Comparison of ENCODE assay signal across 26 mouse cellular contexts in the genomic region with DNA sequence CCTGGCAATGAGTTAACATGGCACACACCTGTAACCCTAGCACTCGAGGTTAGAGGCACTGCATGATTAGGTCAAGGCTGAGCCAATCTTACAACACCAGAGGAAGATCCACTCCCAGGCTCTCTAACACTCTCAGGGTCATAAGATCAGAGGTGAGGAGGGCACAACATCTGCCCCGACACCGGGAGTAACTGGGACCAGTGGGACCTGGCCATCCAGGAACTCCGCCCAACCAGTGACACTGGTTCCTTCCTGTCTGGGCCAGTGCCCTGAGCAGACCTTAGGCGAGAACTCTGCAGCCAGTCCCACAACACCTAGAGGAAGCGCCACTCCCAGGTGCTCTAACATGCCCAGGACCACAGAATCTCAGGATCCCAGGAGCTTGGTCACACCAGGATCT. TPM values are rescaled to one million over a fixed set of nuclear protein-coding genes. Genes with fewer than 3 reads are reported as not detected.
"Had no signal": no experiment of that assay in that cellular context is flagged by ENCODE, and none has a peak within 500 bp of the region (broad histone marks: within the 10 kb centered on the region; RNA-seq: fewer than 3 reads in every experiment).

No protein-coding gene starts in this region.

- H3K9ac ChIP-seq: heart, embryonic 12.5 days; hindbrain, embryonic 13.5 days; hindbrain, embryonic 15.5 days; kidney, embryonic 15.5 days; limb, embryonic 13.5 days; limb, embryonic 15.5 days; liver, embryonic 14.5 days had no signal

- ATAC-seq: hindbrain, postnatal 0 days; intestine, embryonic 16.5 days had no signal

- H3K4me2 ChIP-seq: heart, embryonic 12.5 days; hindbrain, embryonic 13.5 days; hindbrain, embryonic 15.5 days; kidney, embryonic 15.5 days; limb, embryonic 13.5 days; limb, embryonic 15.5 days; liver, embryonic 11.5 days had no signal

- H3K27me3 ChIP-seq: hindbrain, embryonic 15.5 days; kidney, embryonic 15.5 days; limb, embryonic 13.5 days; limb, embryonic 15.5 days had no signal

- DNase-seq: gastrocnemius, postnatal 14 days; gastrocnemius, postnatal 36 days; heart, adult 18-20 months; heart, postnatal 10 days; kidney, adult 11 months; kidney, adult 2 months; kidney, adult 9 months; kidney, postnatal 14 days; kidney, postnatal 36 days; layer of hippocampus, adult 9-11 months; layer of hippocampus, postnatal 36 days; left cerebral cortex, postnatal 4 days had no signal

- H3K36me3 ChIP-seq: hindbrain, embryonic 13.5 days; hindbrain, embryonic 15.5 days; kidney, embryonic 15.5 days; limb, embryonic 13.5 days; limb, embryonic 15.5 days had no signal

- H3K9me3 ChIP-seq: heart, embryonic 12.5 days; hindbrain, embryonic 13.5 days; hindbrain, embryonic 15.5 days; kidney, embryonic 15.5 days; limb, embryonic 13.5 days; limb, embryonic 15.5 days had no signal

- H3K4me1 ChIP-seq: heart, embryonic 12.5 days; hindbrain, embryonic 13.5 days; hindbrain, embryonic 15.5 days; kidney, embryonic 15.5 days; limb, embryonic 13.5 days; limb, embryonic 15.5 days had no signal

- H3K4me3 ChIP-seq: heart, embryonic 12.5 days; hindbrain, embryonic 13.5 days; hindbrain, embryonic 15.5 days; kidney, embryonic 15.5 days; limb, embryonic 13.5 days; limb, embryonic 15.5 days had no signal

- H3K27ac ChIP-seq: hindbrain, embryonic 13.5 days; hindbrain, embryonic 15.5 days; hindbrain, postnatal 0 days; kidney, embryonic 15.5 days; kidney, postnatal 0 days; limb, embryonic 13.5 days; limb, embryonic 15.5 days; liver, embryonic 14.5 days had no signal

RNA-seq across cellular contexts. Expression of a gene that starts 37.0 kb away (rescaled TPM):
- polyA plus RNA-seq: heart, embryonic 12.5 days; heart, embryonic 14.5 days; heart, embryonic 16.5 days; intestine, embryonic 16.5 days; kidney, embryonic 15.5 days; large intestine, adult 2 months; limb, embryonic 15.5 days; liver, embryonic 11.5 days had no signal
